Mouse (Mus musculus): Measurements from ENCODE around the gene Mdm4. TPM values are rescaled to one million over a fixed set of nuclear protein-coding genes. Genes with fewer than 3 reads are reported as not detected.

Mdm4 gene
- total and polyA plus RNA-seq, 2 experiments from 2014 or later = 28.2 to 54.4 TPM

DNA sequence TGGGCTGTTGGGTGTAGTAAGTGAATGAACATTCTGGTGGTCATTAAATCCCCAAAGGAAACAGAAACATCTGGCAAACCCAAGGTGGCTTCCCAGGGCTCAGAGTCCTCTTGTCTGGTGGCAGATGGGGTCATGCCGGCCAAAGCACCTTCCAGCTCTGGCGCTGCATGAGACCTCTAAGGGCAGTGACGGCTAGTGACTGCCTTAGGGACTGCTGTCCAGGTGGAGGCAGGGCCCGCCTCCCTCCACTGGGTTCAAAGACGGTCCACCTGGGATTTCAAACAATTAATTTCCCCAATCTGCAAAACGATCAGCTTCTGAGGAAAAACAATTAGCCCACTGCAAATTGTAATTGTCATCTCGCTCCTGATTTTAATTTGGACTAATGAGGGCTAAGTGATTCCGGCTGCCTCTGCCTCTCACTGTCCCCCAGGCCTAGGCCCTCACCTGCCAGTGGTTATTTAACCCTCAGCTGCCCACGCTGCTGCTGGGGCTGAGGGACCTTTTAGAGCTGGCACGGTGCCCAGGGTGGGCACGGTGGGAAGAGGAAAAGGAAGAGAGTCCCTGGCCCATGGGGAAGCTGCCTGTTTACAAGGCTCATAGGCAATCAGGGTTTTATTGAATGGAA lies 119.8 kb downstream of the Mdm4 start:
- Histone ChIP-seq H3K9ac (replicated peaks; ENCODE audit: low read length, poor library complexity, severe bottlenecking) (no peak overlapping the region), H3K4me2 (ENCODE audit: low read depth, low read length, poor library complexity, severe bottlenecking) (no peak overlapping the region), H3K27ac (ENCODE audit: low read depth, low read length) (no peak overlapping the region), H3K36me3 (ENCODE audit: insufficient read depth, low read length) (no peaks in the 10 kb centered on the region), H3K9me3 (ENCODE audit: low read length) (no peaks in the 10 kb centered on the region), H3K4me3 (ENCODE audit: low read depth, low read length) (no peak overlapping the region), H3K4me1 (ENCODE audit: insufficient read depth, low read length) (no peaks in the 10 kb centered on the region), H3K27me3 (ENCODE audit: insufficient read depth, low read length) (no peaks in the 10 kb centered on the region)
- no peak for DNase-seq (ENCODE audit: low spot score)
- no peak for TF ChIP-seq CTCF (IDR thresholded peaks at IDR 0.05)
- ATAC-seq (ENCODE audit: low FRiP score) = no peak
- WGBS = 46% methylated on average over 11 of the region's 11 CpGs

DNA sequence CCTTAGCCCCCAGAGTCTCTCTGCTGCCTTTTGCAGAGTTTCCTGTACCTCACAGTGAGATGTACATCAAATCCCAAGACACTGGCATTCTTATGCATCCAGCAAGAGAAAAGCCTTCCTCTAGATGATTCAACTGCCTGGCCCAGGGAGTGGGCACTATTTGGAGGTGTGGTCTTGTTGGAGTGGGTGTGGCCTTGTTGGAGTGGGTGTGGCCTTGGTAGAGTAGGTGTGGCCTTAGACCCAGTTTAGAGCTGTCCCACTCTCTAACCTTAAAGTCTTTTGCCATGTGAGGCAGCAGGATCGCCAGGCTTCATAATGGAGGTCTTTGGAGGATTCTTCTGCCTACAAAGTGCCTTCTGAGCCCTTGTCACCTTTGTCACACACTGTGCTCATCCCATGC lies 120.4 kb downstream of the Mdm4 start:
- Histone ChIP-seq H3K4me2 (ENCODE audit: low read depth, low read length, poor library complexity, severe bottlenecking) (no peak overlapping the region), H3K9ac (replicated peaks; ENCODE audit: low read length, poor library complexity, severe bottlenecking) (no peak overlapping the region), H3K27me3 (ENCODE audit: insufficient read depth, low read length) (no peaks in the 10 kb centered on the region), H3K27ac (ENCODE audit: low read depth, low read length) (no peak overlapping the region), H3K36me3 (ENCODE audit: insufficient read depth, low read length) (no peaks in the 10 kb centered on the region), H3K9me3 (ENCODE audit: low read length) (no peaks in the 10 kb centered on the region), H3K4me3 (ENCODE audit: low read depth, low read length) (no peak overlapping the region), H3K4me1 (ENCODE audit: insufficient read depth, low read length) (no peaks in the 10 kb centered on the region)
- 71% methylated on average over 1 of the region's 1 CpGs for WGBS
- no peak for DNase-seq (ENCODE audit: low spot score)
- no peak; the same call in 1 of the 2 replicates for ATAC-seq (ENCODE audit: low FRiP score)
- TF ChIP-seq CTCF (IDR thresholded peaks at IDR 0.05) = no peak

Small RNA genes lying within 50 kb of the gene (microRNA-seq; reads per million reads assigned to microRNA genes)
- not detected for gene Gm44300 (ENCODE audit: borderline number of aligned reads)

Other genes starting within 250 kb of the Mdm4 start
- 44.6 and 48.9 TPM in 2 replicates for gene Lrrn2, start 150.3 kb downstream of the Mdm4 start, total RNA-seq (2014; rRNA removed)
- gene Lrrn2, start 150.3 kb downstream of the Mdm4 start, polyA plus RNA-seq (2015; fragmentation: Nextera tagmentation; extraction: Ambion mirVana) = 74.4 and 76.6 TPM in 2 replicates
- 21.3 and 28.5 TPM in 2 replicates for gene Pik3c2b, start 15.1 kb upstream of the Mdm4 start, total RNA-seq (2014; rRNA removed)
- gene Pik3c2b, start 15.1 kb upstream of the Mdm4 start, polyA plus RNA-seq (2015; fragmentation: Nextera tagmentation; extraction: Ambion mirVana) = 8.4 and 9.2 TPM in 2 replicates
- 42.3 and 45.3 TPM in 2 replicates for gene Ppp1r15b, start 100.6 kb upstream of the Mdm4 start, total RNA-seq (2014; rRNA removed)
- gene Ppp1r15b, start 100.6 kb upstream of the Mdm4 start, polyA plus RNA-seq (2015; fragmentation: Nextera tagmentation; extraction: Ambion mirVana) = 16.9 and 17.5 TPM in 2 replicates
- 49.3 and 52.2 TPM in 2 replicates for gene Plekha6, start 133.6 kb upstream of the Mdm4 start, total RNA-seq (2014; rRNA removed)
- 9.4 and 11.9 TPM in 2 replicates for gene Plekha6, start 133.6 kb upstream of the Mdm4 start, polyA plus RNA-seq (2015; fragmentation: Nextera tagmentation; extraction: Ambion mirVana)